Mouse (Mus musculus) bone marrow, adult 2 months (tissue): ENCODE data around the gene Large1.

ENCODE experiments used
- CTCF ChIP-seq: fragments of 200-500 bp; IDR thresholded peaks from 2 replicates; pipeline ENCODE4 v1.5.1; 2011; ENCODE audit warnings: low read length, control low read depth; ENCODE audit not compliant: control insufficient read depth, insufficient read depth
- POLR2A ChIP-seq: fragments of 200-500 bp; IDR thresholded peaks from 2 replicates; pipeline ENCODE4 v1.6.1; 2011; ENCODE audit warnings: low read depth, mild to moderate bottlenecking, control low read depth, low read length, borderline replicate concordance; ENCODE audit not compliant: control insufficient read depth

- TF ChIP-seq CTCF (no peak), POLR2A (no peak)
These were observed 256.4 kb downstream of the Large1 start for GRCm38 (mm10) chr8:73096952-73097351.
